ENCODE assay signal across 9 mouse cellular contexts in genomic region chr2:31637807-31638206, GRCm38 (mm10). TPM values are rescaled to one million over a fixed set of nuclear protein-coding genes. Genes with fewer than 3 reads are reported as not detected.
DNase-seq lines count a peak whose midpoint lies in the region; ATAC-seq lines count a peak whose summit lies in the region.
"Had no signal": no experiment of that assay in that cellular context is flagged by ENCODE, and none has a peak within 500 bp of the region (broad histone marks: within the 10 kb centered on the region; RNA-seq: fewer than 3 reads in every experiment).

No protein-coding gene starts in this region.

- no peak for ATAC-seq in hindbrain, embryonic 16.5 days

- peaks cover 36% of the 10 kb centered on the region for H3K4me1 ChIP-seq in hindbrain, embryonic 16.5 days (ENCODE audit: control insufficient read depth, insufficient read depth, low read depth, low read length)

- no peak overlapping the region for H3K9ac ChIP-seq in hindbrain, embryonic 16.5 days (ENCODE audit: low read depth, low read length)

- peak overlapping the region; percentile 11; the same call in 1 of the 2 replicates for H3K4me3 ChIP-seq in hindbrain, embryonic 16.5 days (ENCODE audit: low read length)

- peak overlapping the region; percentile 14 for H3K4me2 ChIP-seq in hindbrain, embryonic 16.5 days (ENCODE audit: low read length)

- DNase-seq in adrenal gland, adult 18-20 months (ENCODE audit: low spot score in 2 of 2): peak; percentile 54 to 67
- DNase-seq in adrenal gland, adult 8-10 months: no peak
- DNase-seq in urinary bladder, postnatal 25 days (ENCODE audit: low spot score): peak; percentile 48
- DNase-seq in urinary bladder, postnatal 4 days (ENCODE audit: low spot score in 2 of 2): no peak
- peak; percentile 62 for DNase-seq in lung, postnatal 14 days
- DNase-seq in thymus, postnatal 25 days: peak; percentile 29
- DNase-seq in cerebellum, adult 9-10 months: no peak

- H3K27ac ChIP-seq in hindbrain, embryonic 16.5 days (ENCODE audit: low read depth, low read length): no peak overlapping the region

- peaks cover 64% of the 10 kb centered on the region for H3K27me3 ChIP-seq in hindbrain, embryonic 16.5 days (replicated peaks; ENCODE audit: control insufficient read depth, insufficient read depth, low read length)

- under 1% methylated on average over 22 of the region's 22 CpGs for WGBS in hindbrain, embryonic 16.5 days

- no peaks in the 10 kb centered on the region for H3K9me3 ChIP-seq in hindbrain, embryonic 16.5 days (ENCODE audit: control insufficient read depth, low read length)

- no peaks in the 10 kb centered on the region for H3K36me3 ChIP-seq in hindbrain, embryonic 16.5 days (ENCODE audit: control insufficient read depth, insufficient read depth, low read length)

RNA-seq across cellular contexts. Expression of gene Prdm12, which starts 2.0 kb away (rescaled TPM):
- not detected for total RNA-seq in adrenal gland, adult 18-20 months (2021)
- under 1 TPM in 1 of 4 experiments, not detected in 3; 0.22 TPM for total RNA-seq in adrenal gland, adult 8-10 months (2022)
- 0.20 and 0.34 TPM in 2 replicates for polyA plus RNA-seq in hindbrain, embryonic 16.5 days (2015; fragmentation: Nextera tagmentation; extraction: Ambion mirVana)
- polyA plus RNA-seq: liver, embryonic 16.5 days had no signal

RNA-seq across cellular contexts. Expression of gene Exosc2, which starts 32.7 kb away (rescaled TPM):
- total RNA-seq in adrenal gland, adult 18-20 months (2021): 10 to 100 TPM; 21.9 to 24.5 TPM
- 10 to 100 TPM; 22.2 to 31.0 (median 28.4) TPM for total RNA-seq in adrenal gland, adult 8-10 months (2022)
- polyA plus RNA-seq in hindbrain, embryonic 16.5 days (2015; fragmentation: Nextera tagmentation; extraction: Ambion mirVana): 38.2 and 38.9 TPM in 2 replicates

RNA-seq across cellular contexts. Expression of gene Abl1, which starts 50.4 kb away (rescaled TPM):
- 10 to 100 TPM; 43.6 to 59.5 TPM for total RNA-seq in adrenal gland, adult 18-20 months (2021)
- 100 to 1,000 TPM in 1 of 4 experiments, 10 to 100 TPM in 3; 80.1 to 111 (median 87.9) TPM for total RNA-seq in adrenal gland, adult 8-10 months (2022)
- 13.2 and 18.2 TPM in 2 replicates for polyA plus RNA-seq in hindbrain, embryonic 16.5 days (2015; fragmentation: Nextera tagmentation; extraction: Ambion mirVana)

Comparison
In these comparisons a context has a peak if more than half of its experiments do, and no peak if none do; other contexts are left out.
1. DNase-seq: peak in adrenal gland, adult 18-20 months (2 of 2), urinary bladder, postnatal 25 days (single experiment), lung, postnatal 14 days (single experiment) and thymus, postnatal 25 days (single experiment); none in adrenal gland, adult 8-10 months (single experiment), urinary bladder, postnatal 4 days (0 of 2) and cerebellum, adult 9-10 months (single experiment).